Mouse (Mus musculus): ENCODE data around the gene Gucy2e.

DNA sequence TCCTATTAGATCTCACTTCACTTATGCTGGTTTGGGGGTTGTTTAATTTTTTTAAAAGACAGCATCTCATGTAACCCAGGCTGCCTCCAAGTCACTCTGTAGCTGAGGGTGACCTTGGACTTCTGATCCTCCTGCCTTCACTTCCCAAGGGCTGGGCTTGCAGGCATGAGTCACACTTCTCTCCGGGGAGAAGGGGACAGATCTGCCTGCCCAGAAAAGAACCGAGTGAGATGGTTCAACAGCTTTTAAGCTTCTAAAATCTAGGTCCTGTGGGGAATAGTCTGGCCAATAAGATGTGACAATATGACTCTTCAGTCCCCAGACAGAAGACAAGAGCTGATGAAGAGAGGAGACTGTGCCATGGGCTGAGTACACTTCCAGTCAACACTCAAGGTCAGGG, 39.2 kb upstream of the Gucy2e start:
- TF ChIP-seq CTCF (IDR thresholded peaks at IDR 0.05; ENCODE audit: extremely low read depth, insufficient read length, insufficient replicate concordance, low read depth, low read length) (no peak), POLR2A (IDR thresholded peaks at IDR 0.05; ENCODE audit: low read depth, low read length) (no peak)

Measured in small intestine, adult 2 months (tissue).